Mouse (Mus musculus) right cerebral cortex, postnatal 14 days (tissue): ENCODE measurements around the gene Nyap2.
A peak's percentile ranks its signal among the peaks of the same experiment; 100 is the strongest.
"Not testable (repeated sequence)": the region's sequence is repeated elsewhere in the genome, so short reads cannot be mapped to it uniquely, and the experiment has no call there.

Experiments
- DNase-seq: peaks from one replicate; pipeline ENCODE4 v3.0.0; 2022

Gene Nyap2

DNA sequence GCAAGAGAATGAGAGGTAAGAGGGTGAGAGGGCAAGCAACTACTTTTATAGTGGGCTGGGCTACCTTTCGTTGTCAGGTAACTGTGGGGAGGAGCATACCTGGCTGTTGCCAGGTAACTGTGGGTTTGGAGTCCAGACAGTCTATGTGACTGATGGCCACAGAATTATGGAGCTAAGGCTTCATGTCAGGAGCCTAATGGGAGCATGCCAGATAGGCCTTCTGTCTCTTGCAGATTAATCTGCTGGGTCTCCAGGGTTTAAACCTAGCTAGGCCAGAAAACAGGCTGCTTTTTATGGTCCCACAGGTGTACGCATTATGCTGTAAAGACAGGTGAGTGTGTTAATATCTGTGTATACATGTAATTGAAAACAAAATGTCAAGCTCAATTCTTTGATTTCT lies 132.8 kb downstream of the Nyap2 start:
- no peak for DNase-seq

GRCm38 (mm10) chr1:81211491-81211890 lies 134.7 kb downstream of the Nyap2 start:
- no peak for DNase-seq

- DNase-seq, result no peak
Observed at GRCm38 (mm10) chr1:81219790-81220189, 143.0 kb downstream of the Nyap2 start.

GRCm38 (mm10) chr1:81231759-81232406 lies 155.1 kb downstream of the Nyap2 start:
- no peak for DNase-seq

DNA sequence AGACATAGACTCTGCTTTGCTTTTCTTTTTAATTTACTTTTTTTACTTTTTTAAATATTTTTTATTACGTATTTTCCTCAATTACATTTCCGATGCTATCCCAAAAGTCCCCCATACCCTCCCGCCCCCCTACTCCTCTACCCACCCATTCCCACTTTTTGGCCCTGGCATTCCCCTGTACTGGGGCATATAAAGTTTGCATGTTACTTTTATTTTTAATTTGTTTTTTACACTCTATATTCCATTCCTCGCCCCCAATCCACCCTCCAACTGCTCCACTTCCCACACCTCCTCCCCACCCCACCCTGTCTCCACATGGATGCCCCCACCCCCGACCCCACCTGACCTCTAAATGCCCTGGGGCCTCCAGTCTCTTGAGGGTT lies 155.6 kb downstream of the Nyap2 start:
- not testable (repeated sequence) for DNase-seq

DNA sequence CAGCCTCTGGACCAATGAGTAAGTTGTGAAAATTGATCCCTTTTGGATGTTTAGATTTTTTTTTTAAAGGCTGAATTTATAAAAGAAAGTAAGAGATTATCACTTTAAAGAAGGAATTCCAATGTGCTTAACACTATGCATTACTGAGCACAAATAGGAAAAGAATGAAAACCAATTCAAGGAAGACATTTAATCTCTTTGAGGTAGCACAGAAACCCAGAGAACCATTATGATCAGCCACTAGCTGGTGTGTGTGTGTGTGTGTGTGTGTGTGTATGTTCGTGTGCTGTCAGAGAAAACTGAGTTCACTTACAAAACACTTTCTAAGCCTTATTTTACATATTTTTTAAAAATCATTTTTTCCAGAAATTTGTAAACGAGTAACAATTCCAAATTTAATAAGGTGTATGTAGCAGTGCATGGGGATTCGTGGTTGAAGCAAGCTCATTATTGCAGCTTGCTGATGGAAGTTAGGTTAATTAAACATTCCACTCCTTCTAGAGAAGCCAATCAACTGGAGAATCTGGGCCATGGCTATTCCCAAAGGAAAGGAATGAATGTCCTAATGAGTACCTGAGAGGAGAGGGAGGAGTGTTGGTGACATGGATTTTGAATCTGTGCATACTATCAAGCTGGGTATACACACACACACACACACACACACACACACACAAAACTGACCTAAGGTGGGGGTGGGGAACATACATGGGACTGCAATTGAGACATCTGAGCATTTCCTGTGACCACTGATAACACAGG lies 171.9 kb downstream of the Nyap2 start:
- no peak for DNase-seq

DNA sequence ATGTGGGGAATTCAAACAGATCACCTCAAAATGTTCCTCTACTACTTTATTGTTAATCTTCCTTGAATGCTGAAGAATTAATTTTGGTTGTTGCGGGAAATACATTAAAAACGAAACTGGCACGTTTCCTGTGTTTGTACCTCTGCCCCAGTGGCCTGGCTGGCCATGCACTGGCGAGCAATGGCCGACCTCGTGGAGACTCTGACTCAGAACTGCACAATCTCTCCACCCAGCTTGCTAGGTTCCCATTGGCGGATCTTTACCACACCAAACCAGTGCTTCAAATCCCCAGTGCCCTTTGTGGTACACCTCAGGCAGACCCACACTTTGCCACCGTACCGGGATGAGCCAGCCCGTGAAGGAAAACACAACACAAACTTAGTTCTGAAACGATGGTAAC lies 173.3 kb downstream of the Nyap2 start:
- no peak for DNase-seq

DNA sequence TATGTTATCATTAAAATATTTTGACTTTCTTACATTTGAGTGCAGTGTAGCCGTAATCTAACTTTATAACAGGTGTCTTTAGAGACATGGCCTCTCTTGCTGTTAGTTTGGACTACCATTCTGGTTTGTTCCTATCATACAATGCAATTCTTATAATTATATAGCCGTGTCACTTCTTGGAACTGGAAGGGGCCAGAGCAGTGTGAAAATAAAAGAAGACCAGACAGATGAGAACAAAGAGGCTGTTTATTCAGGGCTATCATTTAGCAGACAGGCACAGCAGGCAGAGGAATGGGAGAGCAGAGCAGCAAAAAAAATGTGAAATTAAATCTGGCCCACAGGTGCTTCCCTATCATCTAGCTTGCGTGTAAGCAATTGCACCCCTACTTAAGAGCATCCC lies 189.7 kb downstream of the Nyap2 start:
- no peak for DNase-seq

GRCm38 (mm10) chr1:81280978-81281377 lies 204.2 kb downstream of the Nyap2 start:
- DNase-seq, result no peak

DNA sequence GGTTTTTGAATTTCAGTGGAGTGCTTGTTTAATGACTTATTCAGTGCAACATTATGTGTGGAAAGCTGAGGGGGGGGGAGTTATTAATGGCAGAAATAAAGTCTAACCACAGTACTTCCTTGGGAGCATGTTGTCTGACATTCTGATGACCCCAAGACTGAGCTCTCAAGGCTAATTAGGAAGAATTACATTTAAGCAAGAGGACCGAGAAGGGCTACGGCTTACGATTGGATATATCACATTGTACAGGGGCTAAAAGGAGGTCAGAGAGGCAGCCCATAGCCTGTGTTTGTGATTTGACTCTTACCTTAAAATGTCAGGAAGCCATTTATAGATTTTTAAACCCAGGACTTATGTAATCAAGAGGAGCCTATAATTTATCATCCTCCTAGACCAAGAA lies 208.9 kb downstream of the Nyap2 start:
- no peak for DNase-seq

DNA sequence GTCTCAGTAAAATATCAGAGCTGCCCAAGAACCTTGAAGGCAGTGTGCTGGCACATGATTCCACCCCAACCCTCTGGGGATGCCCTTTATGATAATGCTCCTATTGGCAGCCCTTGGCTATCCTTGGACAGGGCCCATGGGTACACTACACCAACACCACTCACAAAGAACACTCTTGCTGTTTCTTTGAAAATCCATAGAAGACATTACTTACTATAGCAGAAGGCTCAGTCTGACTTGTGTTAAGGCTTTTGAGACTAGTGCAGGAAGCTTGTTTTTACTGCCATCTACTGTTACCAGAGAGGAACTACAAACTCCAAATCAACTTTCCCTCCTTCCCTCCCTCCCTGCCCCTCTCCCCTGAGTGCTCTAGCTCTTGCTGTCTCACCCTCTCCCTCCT lies 210.3 kb downstream of the Nyap2 start:
- no peak for DNase-seq

- DNase-seq, result no peak
Observed at GRCm38 (mm10) chr1:81300735-81301134, 224.0 kb downstream of the Nyap2 start.

GRCm38 (mm10) chr1:81301661-81302060 lies 224.9 kb downstream of the Nyap2 start:
- DNase-seq, result peak; percentile 40

- DNase-seq, result no peak
Observed at GRCm38 (mm10) chr1:81303389-81303788, 226.6 kb downstream of the Nyap2 start.

- DNase-seq, result no peak
Observed at GRCm38 (mm10) chr1:81307407-81307806, 230.7 kb downstream of the Nyap2 start.

DNA sequence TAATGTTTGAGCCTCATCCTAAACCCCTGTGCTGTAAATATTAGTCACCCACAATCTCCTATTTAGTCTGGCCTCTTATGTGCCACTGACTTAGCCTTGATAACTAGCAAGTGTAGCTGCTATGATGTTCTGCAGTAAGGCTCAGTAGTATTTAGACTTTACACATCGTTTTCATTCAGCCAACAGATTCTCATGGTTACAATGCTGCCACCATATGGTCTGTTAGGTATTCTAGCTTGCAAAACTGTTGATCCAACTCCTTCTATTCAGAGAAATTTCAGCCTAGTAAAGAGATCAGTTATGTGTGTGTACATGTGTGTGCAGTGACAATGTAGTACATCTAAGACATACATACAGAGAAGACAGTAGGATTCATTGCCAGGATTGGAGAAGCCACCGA lies 231.2 kb downstream of the Nyap2 start:
- no peak for DNase-seq

DNA sequence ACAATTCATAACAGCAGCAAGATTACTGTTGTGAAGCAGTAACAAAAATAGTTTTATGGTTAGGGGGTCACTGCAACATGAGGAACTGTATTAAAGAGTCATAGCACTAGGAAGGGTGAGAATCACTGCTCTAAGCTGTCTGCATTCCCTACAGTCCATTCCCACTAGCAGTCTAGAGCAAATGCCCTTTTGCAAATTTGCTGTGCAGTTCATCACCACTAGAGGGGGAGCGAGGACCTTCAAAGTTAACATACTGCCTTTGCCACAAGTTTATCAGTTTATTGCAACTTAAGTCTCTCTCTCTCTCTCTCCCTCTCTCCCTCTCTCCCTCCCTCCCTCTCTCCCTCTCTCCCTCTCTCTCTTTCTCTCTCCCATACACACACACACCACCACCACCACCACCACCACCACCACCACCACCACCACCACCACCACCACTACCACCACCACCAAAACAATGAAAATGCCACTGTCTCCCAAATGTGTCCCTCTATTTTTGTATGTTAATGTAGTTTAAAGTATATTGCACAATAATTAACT lies 233.4 kb downstream of the Nyap2 start:
- peak; percentile 71 for DNase-seq

DNA sequence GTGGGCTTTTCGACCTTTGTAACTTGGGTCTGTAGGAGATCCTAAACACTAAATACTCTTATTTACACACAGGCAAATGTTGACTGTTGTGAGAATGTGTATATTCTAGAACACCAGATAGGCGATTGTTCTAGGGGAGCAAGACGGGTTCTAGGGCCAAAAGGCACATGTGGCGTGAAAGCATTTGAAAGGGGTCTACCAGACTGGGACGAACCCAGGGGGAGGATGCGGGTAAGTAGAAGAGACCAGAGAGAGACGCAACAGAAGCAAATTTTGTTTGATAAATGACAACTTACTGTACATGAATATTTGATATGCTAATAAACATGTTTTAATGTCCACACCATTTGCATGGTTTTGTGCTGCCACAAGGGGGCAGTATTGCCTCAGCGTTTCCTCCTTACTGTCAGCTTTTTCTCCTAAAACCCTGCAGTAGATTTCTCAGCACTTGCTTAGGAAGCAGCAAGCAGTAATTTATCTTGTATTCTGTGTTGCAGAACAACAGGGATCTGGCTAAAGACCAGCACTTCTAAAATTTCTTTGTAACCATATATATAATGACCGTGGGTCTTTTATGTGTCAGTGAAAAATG lies 239.7 kb downstream of the Nyap2 start:
- peak; percentile 73 for DNase-seq

GRCm38 (mm10) chr1:81316995-81317413 lies 240.3 kb downstream of the Nyap2 start:
- DNase-seq, result no peak

DNA sequence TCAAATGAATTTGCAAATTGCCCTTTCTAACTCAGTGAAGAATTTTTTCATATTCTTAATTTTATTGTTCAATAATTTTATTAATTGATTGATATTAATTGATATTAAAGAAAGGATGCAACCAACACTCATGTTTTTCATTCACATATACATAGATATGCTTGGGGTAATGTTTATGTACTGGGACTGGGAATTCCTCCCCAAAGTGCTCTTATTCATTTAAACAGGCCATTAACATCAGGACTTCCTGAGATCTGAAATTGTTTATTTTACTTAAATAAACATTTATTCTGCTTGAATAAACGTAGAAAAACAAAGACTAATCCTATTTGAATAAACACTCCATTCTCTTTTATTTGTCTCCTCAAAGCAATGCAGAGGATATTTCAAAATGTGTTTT lies 311.0 kb downstream of the Nyap2 start:
- DNase-seq, result no peak
